Comparison of ENCODE assay signal across 22 mouse cellular contexts in genomic region chr1:182369435-182369834, GRCm38 (mm10). TPM values are rescaled to one million over a fixed set of nuclear protein-coding genes. Genes with fewer than 3 reads are reported as not detected.
DNase-seq lines count a peak whose midpoint lies in the region; ATAC-seq and TF ChIP-seq lines count a peak whose summit lies in the region.
"Had no signal": no experiment of that assay in that cellular context is flagged by ENCODE, and none has a peak within 500 bp of the region (broad histone marks: within the 10 kb centered on the region; RNA-seq: fewer than 3 reads in every experiment).

No protein-coding gene starts in this region.

- DNase-seq in kidney, postnatal 0 days (ENCODE audit: low spot score): peak; percentile 8
- DNase-seq in 3T3-L1 (ENCODE audit: low read depth, low spot score): peak; percentile 79
- DNase-seq in neural tube, embryonic 10.5 days (ENCODE audit: extremely low spot score, low spot score): no peak
- DNase-seq: adrenal gland, adult 8-10 months; cerebellum, adult 9-10 months; forebrain, postnatal 0 days; heart, postnatal 10 days; kidney, adult 8-10 months; kidney, postnatal 36 days; right cerebral cortex, postnatal 4 days; thymus, adult 2 months had no signal

- no peak overlapping the region for H3K9ac ChIP-seq in kidney, postnatal 0 days (ENCODE audit: low read depth, low read length)
- H3K9ac ChIP-seq in kidney, embryonic 15.5 days: no peak overlapping the region
- H3K9ac ChIP-seq: forebrain, postnatal 0 days; hindbrain, embryonic 12.5 days; limb, embryonic 13.5 days; midbrain, embryonic 15.5 days had no signal

- H3K4me1 ChIP-seq in kidney, postnatal 0 days (replicated peaks; ENCODE audit: insufficient read depth, low read length): no peaks in the 10 kb centered on the region; the same call in 1 of the 2 replicates
- H3K4me1 ChIP-seq in kidney, embryonic 15.5 days: peaks cover 13% of the 10 kb centered on the region
- peaks cover 27% of the 10 kb centered on the region for H3K4me1 ChIP-seq in embryonic fibroblast, embryonic 13.5 days (ENCODE audit: control insufficient read depth, insufficient read depth, low read length)
- H3K4me1 ChIP-seq: hindbrain, embryonic 12.5 days; midbrain, embryonic 15.5 days had no signal

- no peaks in the 10 kb centered on the region for H3K9me3 ChIP-seq in kidney, postnatal 0 days (replicated peaks; ENCODE audit: low read length)
- H3K9me3 ChIP-seq in kidney, embryonic 15.5 days (replicated peaks): no peaks in the 10 kb centered on the region
- H3K9me3 ChIP-seq: embryonic facial prominence, embryonic 13.5 days; forebrain, embryonic 10.5 days; hindbrain, embryonic 12.5 days; limb, embryonic 13.5 days; midbrain, embryonic 15.5 days had no signal

- no peak for TF ChIP-seq CTCF in kidney, postnatal 0 days (IDR thresholded peaks at IDR 0.05; ENCODE audit: low read depth)
- TF ChIP-seq CTCF in embryonic fibroblast, embryonic 13.5 days (IDR thresholded peaks at IDR 0.05; ENCODE audit: borderline replicate concordance, insufficient read depth, low read length): no peak

- ATAC-seq in kidney, postnatal 0 days (replicated peaks; ENCODE audit: low FRiP score, low read depth): no peak
- no peak for ATAC-seq in kidney, embryonic 15.5 days (replicated peaks; ENCODE audit: low FRiP score)
- ATAC-seq in megakaryocyte progenitor cell, adult 5-6 weeks (replicated peaks; ENCODE audit: poor library complexity): peak; percentile 63
- no peak for ATAC-seq in frontal cortex, adult (ENCODE audit: low TSS enrichment)
- ATAC-seq: forebrain, postnatal 0 days; midbrain, embryonic 15.5 days had no signal

- H3K27ac ChIP-seq in kidney, postnatal 0 days: no peak overlapping the region
- H3K27ac ChIP-seq in kidney, embryonic 15.5 days: no peak overlapping the region
- peak overlapping the region; percentile 79 for H3K27ac ChIP-seq in embryonic fibroblast, embryonic 13.5 days (ENCODE audit: insufficient read depth, low read length)
- H3K27ac ChIP-seq: embryonic facial prominence, embryonic 13.5 days; forebrain, embryonic 10.5 days; gastrocnemius, adult 2 months; hindbrain, embryonic 12.5 days; midbrain, embryonic 15.5 days had no signal

- TF ChIP-seq POLR2A in embryonic fibroblast, embryonic 13.5 days (IDR thresholded peaks at IDR 0.05; ENCODE audit: low read depth, low read length): no peak

- no peaks in the 10 kb centered on the region for H3K36me3 ChIP-seq in kidney, postnatal 0 days (ENCODE audit: insufficient read depth, low read length)
- H3K36me3 ChIP-seq in kidney, embryonic 15.5 days: no peaks in the 10 kb centered on the region
- H3K36me3 ChIP-seq: embryonic facial prominence, embryonic 13.5 days; forebrain, embryonic 10.5 days; hindbrain, embryonic 12.5 days; limb, embryonic 13.5 days; midbrain, embryonic 15.5 days had no signal

- no peak overlapping the region for H3K4me3 ChIP-seq in kidney, postnatal 0 days (replicated peaks; ENCODE audit: low read depth, low read length)
- H3K4me3 ChIP-seq in kidney, embryonic 15.5 days (replicated peaks): no peak overlapping the region
- no peak overlapping the region for H3K4me3 ChIP-seq in embryonic fibroblast, embryonic 13.5 days (ENCODE audit: insufficient read depth, low read length)
- H3K4me3 ChIP-seq: embryonic facial prominence, embryonic 13.5 days; forebrain, embryonic 10.5 days; hindbrain, embryonic 12.5 days; limb, embryonic 13.5 days; midbrain, embryonic 15.5 days had no signal

- H3K27me3 ChIP-seq in kidney, postnatal 0 days (ENCODE audit: insufficient read depth, low read length): no peaks in the 10 kb centered on the region
- 0 out of 2 replicates have a peak, but pooled peaks cover 3% of the 10 kb centered on the region for H3K27me3 ChIP-seq in kidney, embryonic 15.5 days
- H3K27me3 ChIP-seq: embryonic facial prominence, embryonic 13.5 days; midbrain, embryonic 15.5 days had no signal

- 66% methylated on average over 4 of the region's 4 CpGs for WGBS in kidney, postnatal 0 days
- 72% methylated on average over 4 of the region's 4 CpGs for WGBS in kidney, embryonic 15.5 days

- H3K4me2 ChIP-seq in kidney, postnatal 0 days (ENCODE audit: low read length): no peak overlapping the region
- no peak overlapping the region for H3K4me2 ChIP-seq in kidney, embryonic 15.5 days
- H3K4me2 ChIP-seq: embryonic facial prominence, embryonic 13.5 days; heart, embryonic 11.5 days; hindbrain, embryonic 12.5 days; midbrain, embryonic 15.5 days had no signal

RNA-seq across cellular contexts. Expression of gene Fbxo28, which starts 28.0 kb away (rescaled TPM):
- 17.1 and 17.8 TPM in 2 replicates for polyA plus RNA-seq in kidney, postnatal 0 days (2015; fragmentation: Nextera tagmentation; extraction: Ambion mirVana)
- 18.1 and 18.4 TPM in 2 replicates for polyA plus RNA-seq in kidney, embryonic 15.5 days (2015; fragmentation: Nextera tagmentation; extraction: Ambion mirVana)
- 25.7 and 34.1 TPM in 2 replicates for polyA plus RNA-seq in embryonic fibroblast, embryonic 13.5 days (2011; ENCODE audit: insufficient read length, low read depth, missing spikeins)
- 14.2 and 14.3 TPM in 2 replicates for total RNA-seq in megakaryocyte progenitor cell, adult 5-6 weeks (2015)
- 10.8 and 12.7 TPM in 2 replicates for total RNA-seq in megakaryocyte progenitor cell, adult 5-6 weeks (2017)

RNA-seq across cellular contexts. Expression of gene Trp53bp2, which starts 39.5 kb away (rescaled TPM):
- 26.1 and 26.7 TPM in 2 replicates for polyA plus RNA-seq in kidney, postnatal 0 days (2015; fragmentation: Nextera tagmentation; extraction: Ambion mirVana)
- polyA plus RNA-seq in kidney, embryonic 15.5 days (2015; fragmentation: Nextera tagmentation; extraction: Ambion mirVana): 27.2 and 27.8 TPM in 2 replicates
- 16.7 and 17.4 TPM in 2 replicates for polyA plus RNA-seq in embryonic fibroblast, embryonic 13.5 days (2011; ENCODE audit: insufficient read length, low read depth, missing spikeins)
- 12.3 and 17.5 TPM in 2 replicates for total RNA-seq in megakaryocyte progenitor cell, adult 5-6 weeks (2015)
- 7.5 and 10.6 TPM in 2 replicates for total RNA-seq in megakaryocyte progenitor cell, adult 5-6 weeks (2017)
